Mouse (Mus musculus) embryonic facial prominence, embryonic 10.5 days (tissue): ENCODE measurements around the gene Sox5. TPM values are rescaled to one million over a fixed set of nuclear protein-coding genes. Genes with fewer than 3 reads are reported as not detected.
A peak's percentile ranks its signal among the peaks of the same experiment; 100 is the strongest.

Experiments
- DNase-seq: peaks from one replicate; pipeline ENCODE4 v3.0.0-alpha.2; 2017; ENCODE audit warnings: low spot score
- H3K27ac ChIP-seq: fragments of 300-500 bp; sonication (generic); replicated peaks from 2 replicates; pipeline ENCODE4 v1.5.1; 2016; ENCODE audit warnings: mild to moderate bottlenecking
- H3K27me3 ChIP-seq: fragments of 300-500 bp; sonication (generic); replicated peaks from 2 replicates; pipeline ENCODE4 v1.6.1; 2016; ENCODE audit warnings: low read depth, mild to moderate bottlenecking; ENCODE audit not compliant: poor library complexity, severe bottlenecking
- H3K36me3 ChIP-seq: fragments of 300-500 bp; sonication (generic); replicated peaks from 2 replicates; pipeline ENCODE4 v1.6.1; 2016; ENCODE audit warnings: mild to moderate bottlenecking, moderate library complexity
- H3K4me1 ChIP-seq: fragments of 300-500 bp; sonication (generic); 2 replicates; pipeline ENCODE4 v1.6.1; 2016
- H3K4me3 ChIP-seq: fragments of 300-500 bp; sonication (generic); 2 replicates; pipeline ENCODE4 v1.5.1; 2016; ENCODE audit warnings: mild to moderate bottlenecking, moderate library complexity
- H3K9me3 ChIP-seq: fragments of 300-500 bp; sonication (generic); 2 replicates; pipeline ENCODE4 v1.6.1; 2016; ENCODE audit warnings: mild to moderate bottlenecking
- WGBS: fragments of 180-500 bp; shearing (Covaris S2); methylation state at CpG from one replicate; pipeline ENCODE4 v1.1.7; 2016; 5-methylcytosine and 5-hydroxymethylcytosine counted together
- polyA plus RNA-seq: library from polyadenylated mRNA; unstranded; fragments of >200 nt; fragmentation: Nextera tagmentation; extraction: Ambion mirVana; gene quantifications from 2 replicates; pipeline ENCODE4 v1.2.1, GENCODE M21; 2016

The Sox5 gene
- polyA plus RNA-seq, 1 experiment from 2014 or later, result 65.1 TPM

GRCm38 (mm10) chr6:144759193-144759592 is 22.6 kb downstream of the Sox5 start:
- WGBS, result 21% methylated on average over 8 of the region's 8 CpGs
- 0 out of 2 replicates have a peak overlapping the region, but pooled peaks have one; percentile 35 for H3K27ac ChIP-seq
- DNase-seq, result peak; percentile 52

GRCm38 (mm10) chr6:144757414-144757813 is 24.4 kb downstream of the Sox5 start:
- Histone ChIP-seq H3K4me3 (no peak overlapping the region), H3K36me3 (no peaks in the 10 kb centered on the region), H3K27ac (no peak overlapping the region), H3K4me1 (peaks cover 69% of the 10 kb centered on the region), H3K27me3 (no peaks in the 10 kb centered on the region), H3K9me3 (no peaks in the 10 kb centered on the region)
- DNase-seq, result peak; percentile 49
- WGBS, result 38% methylated on average over 14 of the region's 14 CpGs

More at GRCm38 (mm10) chr6:144759193-144759592, 22.6 kb downstream of the Sox5 start:
- Histone ChIP-seq H3K9me3 (no peaks in the 10 kb centered on the region), H3K4me3 (no peak overlapping the region), H3K4me1 (peaks cover 52% of the 10 kb centered on the region), H3K27me3 (no peaks in the 10 kb centered on the region), H3K36me3 (no peaks in the 10 kb centered on the region)

GRCm38 (mm10) chr6:144756444-144756843 is 25.3 kb downstream of the Sox5 start:
- H3K36me3 ChIP-seq, result no peaks in the 10 kb centered on the region
- H3K27me3 ChIP-seq, result no peaks in the 10 kb centered on the region
- no peak for DNase-seq
- H3K4me3 ChIP-seq, result no peak overlapping the region
- no peaks in the 10 kb centered on the region for H3K9me3 ChIP-seq
- no peak overlapping the region for H3K27ac ChIP-seq
- 94% methylated on average over 14 of the region's 14 CpGs for WGBS
- peaks cover 65% of the 10 kb centered on the region for H3K4me1 ChIP-seq

GRCm38 (mm10) chr6:144755304-144755703 is 26.5 kb downstream of the Sox5 start:
- no peak for DNase-seq
- Histone ChIP-seq H3K36me3 (no peaks in the 10 kb centered on the region), H3K27ac (no peak overlapping the region; the same call in 1 of the 2 replicates), H3K4me1 (peaks cover 75% of the 10 kb centered on the region), H3K27me3 (0 out of 2 replicates have a peak, but pooled peaks cover 2% of the 10 kb centered on the region), H3K9me3 (no peaks in the 10 kb centered on the region), H3K4me3 (no peak overlapping the region)
- 85% methylated on average over 4 of the region's 4 CpGs for WGBS

- DNase-seq, result no peak
- 0 out of 2 replicates have a peak, but pooled peaks cover 4% of the 10 kb centered on the region for H3K27me3 ChIP-seq
- no peaks in the 10 kb centered on the region for H3K36me3 ChIP-seq
- H3K4me3 ChIP-seq, result no peak overlapping the region
- peaks cover 76% of the 10 kb centered on the region for H3K4me1 ChIP-seq
- H3K27ac ChIP-seq, result no peak overlapping the region
- H3K9me3 ChIP-seq, result no peaks in the 10 kb centered on the region
Measured at GRCm38 (mm10) chr6:144754366-144754765, 27.4 kb downstream of the Sox5 start.

GRCm38 (mm10) chr6:144753963-144754296 is 27.8 kb downstream of the Sox5 start:
- 20% methylated on average over 3 of the region's 3 CpGs for WGBS
- H3K36me3 ChIP-seq, result no peaks in the 10 kb centered on the region
- H3K4me3 ChIP-seq, result no peak overlapping the region
- H3K4me1 ChIP-seq, result peaks cover 72% of the 10 kb centered on the region
- H3K9me3 ChIP-seq, result no peaks in the 10 kb centered on the region
- peak; percentile 66 for DNase-seq
- H3K27me3 ChIP-seq, result 0 out of 2 replicates have a peak, but pooled peaks cover 4% of the 10 kb centered on the region
- H3K27ac ChIP-seq, result no peak overlapping the region; the same call in 1 of the 2 replicates

GRCm38 (mm10) chr6:144753225-144753962 is 28.4 kb downstream of the Sox5 start:
- H3K4me3 ChIP-seq, result no peak overlapping the region
- 63% methylated on average over 13 of the region's 13 CpGs for WGBS
- H3K4me1 ChIP-seq, result peaks cover 66% of the 10 kb centered on the region
- 0 out of 2 replicates have a peak, but pooled peaks cover 4% of the 10 kb centered on the region for H3K27me3 ChIP-seq
- no peak overlapping the region; the same call in 1 of the 2 replicates for H3K27ac ChIP-seq
- no peaks in the 10 kb centered on the region for H3K9me3 ChIP-seq
- DNase-seq, result no peak
- no peaks in the 10 kb centered on the region for H3K36me3 ChIP-seq

GRCm38 (mm10) chr6:144751581-144751980 is 30.2 kb downstream of the Sox5 start:
- H3K4me3 ChIP-seq, result no peak overlapping the region
- 0 out of 2 replicates have a peak, but pooled peaks cover 4% of the 10 kb centered on the region for H3K27me3 ChIP-seq
- H3K9me3 ChIP-seq, result 0 out of 2 replicates have a peak, but pooled peaks cover 4% of the 10 kb centered on the region
- H3K27ac ChIP-seq, result no peak overlapping the region
- DNase-seq, result no peak
- no peaks in the 10 kb centered on the region for H3K36me3 ChIP-seq
- 90% methylated on average over 4 of the region's 4 CpGs for WGBS
- H3K4me1 ChIP-seq, result peaks cover 52% of the 10 kb centered on the region

GRCm38 (mm10) chr6:144750197-144750596 is 31.6 kb downstream of the Sox5 start:
- Histone ChIP-seq H3K4me3 (no peak overlapping the region), H3K27me3 (peaks cover 4% of the 10 kb centered on the region; the same call in 1 of the 2 replicates), H3K9me3 (0 out of 2 replicates have a peak, but pooled peaks cover 4% of the 10 kb centered on the region), H3K4me1 (peaks cover 42% of the 10 kb centered on the region), H3K36me3 (no peaks in the 10 kb centered on the region), H3K27ac (no peak overlapping the region)
- 64% methylated on average over 7 of the region's 7 CpGs for WGBS
- no peak for DNase-seq

GRCm38 (mm10) chr6:144746436-144746835 is 35.3 kb downstream of the Sox5 start:
- Histone ChIP-seq H3K4me3 (no peak overlapping the region), H3K9me3 (0 out of 2 replicates have a peak, but pooled peaks cover 4% of the 10 kb centered on the region), H3K4me1 (peaks cover 34% of the 10 kb centered on the region), H3K27me3 (peaks cover 4% of the 10 kb centered on the region; the same call in 1 of the 2 replicates), H3K36me3 (no peaks in the 10 kb centered on the region), H3K27ac (no peak overlapping the region)
- 93% methylated on average over 10 of the region's 10 CpGs for WGBS
- no peak for DNase-seq

GRCm38 (mm10) chr6:144742559-144742958 is 39.2 kb downstream of the Sox5 start:
- no peak overlapping the region for H3K27ac ChIP-seq
- H3K27me3 ChIP-seq, result no peaks in the 10 kb centered on the region; the same call in 1 of the 2 replicates
- H3K36me3 ChIP-seq, result no peaks in the 10 kb centered on the region
- DNase-seq, result no peak
- 0 out of 2 replicates have a peak, but pooled peaks cover 4% of the 10 kb centered on the region for H3K9me3 ChIP-seq
- WGBS, result 58% methylated on average over 3 of the region's 3 CpGs
- H3K4me3 ChIP-seq, result no peak overlapping the region
- peaks cover 27% of the 10 kb centered on the region for H3K4me1 ChIP-seq

- no peaks in the 10 kb centered on the region for H3K36me3 ChIP-seq
- no peak for DNase-seq
- WGBS, result 42% methylated on average over 3 of the region's 3 CpGs
- no peaks in the 10 kb centered on the region for H3K9me3 ChIP-seq
- no peak overlapping the region for H3K4me3 ChIP-seq
- peaks cover 27% of the 10 kb centered on the region for H3K4me1 ChIP-seq
- H3K27ac ChIP-seq, result no peak overlapping the region
- no peaks in the 10 kb centered on the region; the same call in 1 of the 2 replicates for H3K27me3 ChIP-seq
Measured at GRCm38 (mm10) chr6:144741080-144741655, 40.6 kb downstream of the Sox5 start.

GRCm38 (mm10) chr6:144740343-144740742 is 41.4 kb downstream of the Sox5 start:
- 94% methylated on average over 3 of the region's 3 CpGs for WGBS
- no peaks in the 10 kb centered on the region for H3K9me3 ChIP-seq
- no peak for DNase-seq
- H3K27me3 ChIP-seq, result no peaks in the 10 kb centered on the region
- no peaks in the 10 kb centered on the region for H3K36me3 ChIP-seq
- peaks cover 27% of the 10 kb centered on the region for H3K4me1 ChIP-seq
- no peak overlapping the region for H3K27ac ChIP-seq
- no peak overlapping the region for H3K4me3 ChIP-seq
